Mouse (Mus musculus) hindlimb bud, embryonic 11.5 days (tissue): ENCODE measurements around the gene Tmem33.

ENCODE experiments used
- DNase-seq: peaks from one replicate; pipeline ENCODE4 v3.0.0-alpha.2; 2012; ENCODE audit warnings: low read depth, low spot score; ENCODE audit errors: extremely low spot score

The Tmem33 gene

GRCm38 (mm10) chr5:67312522-67312851 lies 52.1 kb downstream of the Tmem33 start:
- DNase-seq = no peak

- no peak for DNase-seq
These were observed 61.4 kb downstream of the Tmem33 start for GRCm38 (mm10) chr5:67321656-67322268.

- no peak for DNase-seq
These were observed 63.7 kb downstream of the Tmem33 start for GRCm38 (mm10) chr5:67324032-67324431.

- DNase-seq = no peak
These were observed 80.4 kb downstream of the Tmem33 start for GRCm38 (mm10) chr5:67340811-67341210.
